Comparison of ENCODE assay signal across 10 mouse cellular contexts in genomic region chr7:143042089-143042488, GRCm38 (mm10). TPM values are rescaled to one million over a fixed set of nuclear protein-coding genes. Genes with fewer than 3 reads are reported as not detected.
DNase-seq lines count a peak whose midpoint lies in the region; ATAC-seq and TF ChIP-seq lines count a peak whose summit lies in the region.
"Had no signal": no experiment of that assay in that cellular context is flagged by ENCODE, and none has a peak within 500 bp of the region (broad histone marks: within the 10 kb centered on the region; RNA-seq: fewer than 3 reads in every experiment).

No protein-coding gene starts in this region.

- H3K79me2 ChIP-seq in liver, adult 2 months (ENCODE audit: control insufficient read depth, insufficient read depth, low read length) = no peaks in the 10 kb centered on the region

- peaks cover 18% of the 10 kb centered on the region for H3K4me1 ChIP-seq in liver, adult 2 months (ENCODE audit: control insufficient read depth, insufficient read depth, low read length)
- H3K4me1 ChIP-seq in kidney, embryonic 15.5 days = peaks cover 19% of the 10 kb centered on the region
- no peaks in the 10 kb centered on the region for H3K4me1 ChIP-seq in neural tube, embryonic 14.5 days (ENCODE audit: control insufficient read depth, insufficient read depth, low read length)
- H3K4me1 ChIP-seq: limb, embryonic 12.5 days had no signal

- no peaks in the 10 kb centered on the region for H3K9me3 ChIP-seq in kidney, embryonic 15.5 days (replicated peaks)
- H3K9me3 ChIP-seq in neural tube, embryonic 14.5 days (ENCODE audit: control insufficient read depth, low read length) = no peaks in the 10 kb centered on the region
- H3K9me3 ChIP-seq: limb, embryonic 12.5 days had no signal

- no peaks in the 10 kb centered on the region for H3K36me3 ChIP-seq in liver, adult 2 months (ENCODE audit: control insufficient read depth, insufficient read depth, low read length)
- H3K36me3 ChIP-seq in kidney, embryonic 15.5 days = no peaks in the 10 kb centered on the region
- 0 out of 2 replicates have a peak, but pooled peaks cover 4% of the 10 kb centered on the region for H3K36me3 ChIP-seq in neural tube, embryonic 14.5 days (ENCODE audit: control insufficient read depth, insufficient read depth, low read length)

- peak; percentile 82 for ATAC-seq in kidney, embryonic 15.5 days (replicated peaks; ENCODE audit: low FRiP score)
- no peak for ATAC-seq in neural tube, embryonic 14.5 days (ENCODE audit: low read depth)
- ATAC-seq in CD4-positive, CD25-positive, alpha-beta regulatory T cell, adult 4 months = no peak

- H3K4me2 ChIP-seq in kidney, embryonic 15.5 days = no peak overlapping the region
- no peak overlapping the region for H3K4me2 ChIP-seq in neural tube, embryonic 14.5 days (ENCODE audit: low read depth, low read length)
- H3K4me2 ChIP-seq: limb, embryonic 12.5 days had no signal

- WGBS in liver, adult 2 months = 7% methylated on average over 3 of the region's 3 CpGs
- 40% methylated on average over 3 of the region's 3 CpGs for WGBS in kidney, embryonic 15.5 days
- 77% methylated on average over 3 of the region's 3 CpGs for WGBS in neural tube, embryonic 14.5 days

- TF ChIP-seq CTCF in liver, adult 2 months (IDR thresholded peaks at IDR 0.05; ENCODE audit: low read depth, low read length) = no peak

- no peak overlapping the region for H3K9ac ChIP-seq in liver, adult 2 months (ENCODE audit: low read depth, low read length)
- H3K9ac ChIP-seq in kidney, embryonic 15.5 days = no peak overlapping the region
- no peak overlapping the region for H3K9ac ChIP-seq in neural tube, embryonic 14.5 days (replicated peaks; ENCODE audit: low read depth, low read length)
- H3K9ac ChIP-seq: limb, embryonic 12.5 days had no signal

- peak; percentile 95 for DNase-seq in liver, adult 2 months (ENCODE audit: extremely low read depth, low read depth, low spot score)
- DNase-seq in liver = no peak
- DNase-seq in heart, adult 18-20 months = peak; percentile 86 to 93
- DNase-seq in right cerebral cortex, postnatal 25 days = no peak
- DNase-seq in layer of hippocampus, postnatal 14 days (ENCODE audit: low spot score in 2 of 2) = no peak

- no peak for TF ChIP-seq POLR2A in liver, adult 2 months (IDR thresholded peaks at IDR 0.05; ENCODE audit: extremely low read depth, insufficient read depth, low read length)

- H3K4me3 ChIP-seq in liver, adult 2 months (ENCODE audit: insufficient read depth, low read depth, low read length) = no peak overlapping the region
- H3K4me3 ChIP-seq in kidney, embryonic 15.5 days (replicated peaks) = no peak overlapping the region
- H3K4me3 ChIP-seq in neural tube, embryonic 14.5 days (ENCODE audit: low read depth, low read length) = no peak overlapping the region
- H3K4me3 ChIP-seq: limb, embryonic 12.5 days had no signal

- H3K27me3 ChIP-seq in liver, adult 2 months (ENCODE audit: control insufficient read depth, insufficient read depth, low read length) = no peaks in the 10 kb centered on the region
- H3K27me3 ChIP-seq in kidney, embryonic 15.5 days = no peaks in the 10 kb centered on the region
- H3K27me3 ChIP-seq in neural tube, embryonic 14.5 days (ENCODE audit: control insufficient read depth, insufficient read depth, low read length) = no peaks in the 10 kb centered on the region
- H3K27me3 ChIP-seq: limb, embryonic 12.5 days had no signal

- peak overlapping the region; percentile 35 for H3K27ac ChIP-seq in liver, adult 2 months (replicated peaks; ENCODE audit: insufficient read depth, low read depth, low read length)
- H3K27ac ChIP-seq in kidney, embryonic 15.5 days = peak overlapping the region; percentile 75
- peak overlapping the region; percentile 34; the same call in 1 of the 2 replicates for H3K27ac ChIP-seq in neural tube, embryonic 14.5 days (ENCODE audit: low read depth, low read length)
- H3K27ac ChIP-seq: limb, embryonic 12.5 days had no signal

RNA-seq across cellular contexts. Expression of gene Cd81, which starts 10.4 kb away (rescaled TPM):
- 363 and 420 TPM in 2 replicates for total RNA-seq in liver, adult 2 months (2014; rRNA removed)
- 616 and 625 TPM in 2 replicates for polyA plus RNA-seq in liver, adult 2 months (2012; rRNA removed)
- total RNA-seq in heart, adult 18-20 months (2021) = 100 to 1,000 TPM; 410 to 413 TPM
- 519 and 576 TPM in 2 replicates for polyA plus RNA-seq in kidney, embryonic 15.5 days (2015; fragmentation: Nextera tagmentation; extraction: Ambion mirVana)
- 456 and 461 TPM in 2 replicates for polyA plus RNA-seq in neural tube, embryonic 14.5 days (2014; fragmentation: Nextera tagmentation; extraction: Ambion mirVana)
- polyA plus RNA-seq in CD4-positive, CD25-positive, alpha-beta regulatory T cell, adult 4 months (2017; shearing (Covaris generic)) = 100 to 1,000 TPM; 290 to 354 TPM
- 100 to 1,000 TPM; 495 to 503 TPM for total RNA-seq in layer of hippocampus, postnatal 14 days (2021)

RNA-seq across cellular contexts. Expression of gene Tssc4, which starts 27.0 kb away (rescaled TPM):
- 11.9 and 13.4 TPM in 2 replicates for total RNA-seq in liver, adult 2 months (2014; rRNA removed)
- 45.6 and 47.7 TPM in 2 replicates for polyA plus RNA-seq in liver, adult 2 months (2012; rRNA removed)
- 10 to 100 TPM; 13.1 to 14.9 TPM for total RNA-seq in heart, adult 18-20 months (2021)
- polyA plus RNA-seq in kidney, embryonic 15.5 days (2015; fragmentation: Nextera tagmentation; extraction: Ambion mirVana) = 91.8 and 105 TPM in 2 replicates
- polyA plus RNA-seq in neural tube, embryonic 14.5 days (2014; fragmentation: Nextera tagmentation; extraction: Ambion mirVana) = 51.5 and 71.8 TPM in 2 replicates
- 10 to 100 TPM; 34.8 to 52.8 TPM for polyA plus RNA-seq in CD4-positive, CD25-positive, alpha-beta regulatory T cell, adult 4 months (2017; shearing (Covaris generic))
- 10 to 100 TPM; 51.8 to 56.9 TPM for total RNA-seq in layer of hippocampus, postnatal 14 days (2021)

RNA-seq across cellular contexts. Expression of gene Tspan32, which starts 37.2 kb away (rescaled TPM):
- 0.46 and 1.1 TPM in 2 replicates for total RNA-seq in liver, adult 2 months (2014; rRNA removed)
- 0.56 and 1.0 TPM in 2 replicates for polyA plus RNA-seq in liver, adult 2 months (2012; rRNA removed)
- total RNA-seq in heart, adult 18-20 months (2021) = 1 to 10 TPM in 1 of 2 experiments, under 1 TPM in 1; 0.69 to 2.6 TPM
- polyA plus RNA-seq in kidney, embryonic 15.5 days (2015; fragmentation: Nextera tagmentation; extraction: Ambion mirVana) = 2.2 and 2.3 TPM in 2 replicates
- 0.62 and 0.85 TPM in 2 replicates for polyA plus RNA-seq in neural tube, embryonic 14.5 days (2014; fragmentation: Nextera tagmentation; extraction: Ambion mirVana)
- polyA plus RNA-seq in CD4-positive, CD25-positive, alpha-beta regulatory T cell, adult 4 months (2017; shearing (Covaris generic)) = 100 to 1,000 TPM; 672 to 754 TPM
- under 1 TPM in 1 of 2 experiments, not detected in 1; 0.19 TPM for total RNA-seq in layer of hippocampus, postnatal 14 days (2021)

RNA-seq across cellular contexts. Expression of gene Trpm5, which starts 52.4 kb away (rescaled TPM):
- total RNA-seq in liver, adult 2 months (2014; rRNA removed) = under 0.01 and 0.07 TPM in 2 replicates
- polyA plus RNA-seq in liver, adult 2 months (2012; rRNA removed) = 0.02 TPM in 1 of 2 replicates, not detected in the other
- under 1 TPM in 1 of 2 experiments, not detected in 1; 0.10 TPM for total RNA-seq in heart, adult 18-20 months (2021)
- 7.1 and 8.2 TPM in 2 replicates for polyA plus RNA-seq in kidney, embryonic 15.5 days (2015; fragmentation: Nextera tagmentation; extraction: Ambion mirVana)
- 1.6 and 2.1 TPM in 2 replicates for polyA plus RNA-seq in neural tube, embryonic 14.5 days (2014; fragmentation: Nextera tagmentation; extraction: Ambion mirVana)
- not detected for polyA plus RNA-seq in CD4-positive, CD25-positive, alpha-beta regulatory T cell, adult 4 months (2017; shearing (Covaris generic))
- total RNA-seq in layer of hippocampus, postnatal 14 days (2021) = under 1 TPM; 0.24 to 0.44 TPM
- total RNA-seq: common myeloid progenitor, adult 5-6 weeks had no signal

Comparison
In these comparisons a context has a peak if more than half of its experiments do, and no peak if none do; other contexts are left out.
1. DNase-seq: peak in liver, adult 2 months (single experiment) and heart, adult 18-20 months (2 of 2); none in liver (single experiment), right cerebral cortex, postnatal 25 days (single experiment) and layer of hippocampus, postnatal 14 days (0 of 2).
2. RNA of gene Tspan32, which starts 37.2 kb away (polyA plus RNA-seq): 672 to 754 TPM in CD4-positive, CD25-positive, alpha-beta regulatory T cell, adult 4 months; 2.2 to 2.3 TPM in kidney, embryonic 15.5 days, 0.56 to 1.0 TPM in liver, adult 2 months and 0.62 to 0.85 TPM in neural tube, embryonic 14.5 days; every median in the first group is over 100 times any median in the second.
3. Peak in every context shown above with its lines, with median percentiles within 50 percentile points of each other: H3K27ac ChIP-seq.